8 mouse cellular contexts compared by ENCODE assay signal in the genomic region with DNA sequence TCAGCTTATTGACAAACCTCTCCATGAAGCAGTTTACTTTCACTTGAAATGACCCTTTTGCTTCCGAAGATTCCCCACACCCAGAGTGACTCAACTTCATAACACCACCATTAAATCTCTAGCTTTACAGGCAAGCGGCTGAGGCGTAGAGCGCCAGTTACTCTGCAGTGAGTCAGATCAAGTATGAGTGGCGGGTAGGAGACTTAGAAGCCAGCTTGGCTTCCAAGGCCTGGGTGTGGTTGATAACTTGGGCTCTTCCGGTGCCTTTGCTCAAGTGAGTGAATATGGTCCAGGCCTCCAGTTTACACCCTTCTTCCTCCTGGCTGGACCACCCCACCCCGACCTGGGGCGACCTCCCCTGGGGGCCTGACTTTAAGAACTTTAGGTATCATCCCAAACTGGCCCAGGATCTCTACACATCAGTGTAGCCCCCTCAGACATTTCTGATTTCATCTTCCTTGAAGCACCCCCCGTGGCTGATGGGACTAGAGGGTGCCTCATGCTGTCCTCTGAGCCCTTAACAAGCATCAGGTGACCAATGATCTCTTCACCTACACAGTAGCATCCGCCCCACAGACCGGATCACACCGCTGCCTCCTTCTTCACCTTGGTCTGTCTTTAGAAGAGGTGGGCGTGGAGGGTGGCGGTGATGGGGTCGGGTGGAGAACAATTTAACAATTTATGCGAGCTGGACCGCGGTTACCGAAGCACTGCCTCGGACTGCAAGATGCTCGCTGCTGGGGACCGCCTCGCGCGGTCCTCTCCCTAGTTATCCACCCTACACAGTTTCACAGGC. TPM values are rescaled to one million over a fixed set of nuclear protein-coding genes. Genes with fewer than 3 reads are reported as not detected.
DNase-seq lines count a peak whose midpoint lies in the region; ATAC-seq and TF ChIP-seq lines count a peak whose summit lies in the region.

No protein-coding gene starts in this region.

- no peaks in the 10 kb centered on the region for H3K36me3 ChIP-seq in spleen, adult 2 months (ENCODE audit: control insufficient read depth, insufficient read depth, low read length)
- H3K36me3 ChIP-seq in hindbrain, embryonic 10.5 days: no peaks in the 10 kb centered on the region

- peak; percentile 12 for DNase-seq in adrenal gland, adult 2 months
- no peak for DNase-seq in adrenal gland, postnatal 36 days
- no peak for DNase-seq in spleen, adult 2 months (ENCODE audit: low read depth in 1 of 2, low spot score in 2 of 2)
- no peak for DNase-seq in spleen, postnatal 14 days (ENCODE audit: low spot score in 2 of 2)
- no peak for DNase-seq in hindbrain, embryonic 10.5 days (ENCODE audit: low spot score)
- no peak for DNase-seq in gastrocnemius, postnatal 36 days
- no peak for DNase-seq in embryo, embryonic 11 days

- H3K27ac ChIP-seq in spleen, adult 2 months (ENCODE audit: insufficient read depth, low read length): no peak overlapping the region
- peak overlapping the region; percentile 84; the same call in 1 of the 2 replicates for H3K27ac ChIP-seq in hindbrain, embryonic 10.5 days

- intact Hi-C loops in gastrocnemius, postnatal 36 days (cut with DNase I): no loop called here

- ATAC-seq in megakaryocyte-erythroid progenitor cell, adult 5-6 weeks (replicated peaks; ENCODE audit: low FRiP score, low TSS enrichment, poor library complexity, severe bottlenecking): peak; percentile 86

- peak overlapping the region; percentile 63; the same call in 1 of the 2 replicates for H3K4me3 ChIP-seq in spleen, adult 2 months (ENCODE audit: extremely low read depth, insufficient read depth, insufficient read length)
- peak overlapping the region; percentile 75 for H3K4me3 ChIP-seq in hindbrain, embryonic 10.5 days

- peaks cover 6% of the 10 kb centered on the region; the same call in 1 of the 2 replicates for H3K4me1 ChIP-seq in spleen, adult 2 months (ENCODE audit: control insufficient read depth, insufficient read depth, insufficient read length)
- H3K4me1 ChIP-seq in hindbrain, embryonic 10.5 days (replicated peaks): peaks cover 24% of the 10 kb centered on the region

- no peak for TF ChIP-seq CTCF in spleen, adult 2 months (IDR thresholded peaks at IDR 0.05; ENCODE audit: extremely low read depth, insufficient read depth, insufficient read length, insufficient replicate concordance)

- 50% methylated on average over 25 of the region's 25 CpGs for WGBS in spleen, adult 2 months
- WGBS in hindbrain, embryonic 10.5 days: 16% methylated on average over 25 of the region's 25 CpGs

- H3K27me3 ChIP-seq in spleen, adult 2 months (ENCODE audit: control insufficient read depth, insufficient read depth, low read length): no peaks in the 10 kb centered on the region; the same call in 1 of the 2 replicates
- peaks cover 51% of the 10 kb centered on the region for H3K27me3 ChIP-seq in hindbrain, embryonic 10.5 days (ENCODE audit: insufficient read depth, poor library complexity, severe bottlenecking)

- TF ChIP-seq POLR2A in spleen, adult 2 months (IDR thresholded peaks at IDR 0.05; ENCODE audit: low read depth, low read length): no peak

- H3K9me3 ChIP-seq in hindbrain, embryonic 10.5 days: no peaks in the 10 kb centered on the region

RNA-seq across cellular contexts. Expression of gene Rreb1, which starts 0.7 kb away (rescaled TPM):
- total RNA-seq in adrenal gland, adult 2 months (2021): 10 to 100 TPM; 51.5 to 57.6 TPM
- 28.9 and 40.9 TPM in 2 replicates for polyA plus RNA-seq in adrenal gland, adult 2 months (2012; rRNA removed)
- 10 to 100 TPM; 54.1 to 71.5 TPM for total RNA-seq in adrenal gland, postnatal 36 days (2021)
- 15.5 and 20.2 TPM in 2 replicates for polyA plus RNA-seq in spleen, adult 2 months (2012; rRNA removed)
- 6.5 and 7.7 TPM in 2 replicates for polyA plus RNA-seq in hindbrain, embryonic 10.5 days (2016; fragmentation: Nextera tagmentation; extraction: Ambion mirVana)
- 94.3 and 100 TPM in 2 replicates for total RNA-seq in megakaryocyte-erythroid progenitor cell, adult 5-6 weeks (2014; fragmentation: Nextera tagmentation)
- 25.3 and 43.6 TPM in 2 replicates for total RNA-seq in megakaryocyte-erythroid progenitor cell, adult 5-6 weeks (2017)
- total RNA-seq in gastrocnemius, postnatal 36 days (2021): 10 to 100 TPM; 16.1 to 22.5 TPM
